Mouse (Mus musculus) adrenal gland, postnatal 4 days (tissue): ENCODE data around the gene Hyal3. TPM values are rescaled to one million over a fixed set of nuclear protein-coding genes. Genes with fewer than 3 reads are reported as not detected.
"Not testable (repeated sequence)": the region's sequence is repeated elsewhere in the genome, so short reads cannot be mapped to it uniquely, and the experiment has no call there.

Source experiments
- DNase-seq, 2 experiments: peaks; one replicate each; pipeline ENCODE4 v3.0.0; 2021 to 2022; ENCODE audit warnings: low spot score in 2 of 2, mixed read lengths in 2 of 2
- total RNA-seq, 2 experiments: library from RNA; stranded (reverse); gene quantifications; 2 replicates each; pipeline ENCODE4 v1.2.3; 2021

Gene Hyal3
- total RNA-seq, 2 experiments from 2014 or later: 2.7 to 2.9 TPM

DNA sequence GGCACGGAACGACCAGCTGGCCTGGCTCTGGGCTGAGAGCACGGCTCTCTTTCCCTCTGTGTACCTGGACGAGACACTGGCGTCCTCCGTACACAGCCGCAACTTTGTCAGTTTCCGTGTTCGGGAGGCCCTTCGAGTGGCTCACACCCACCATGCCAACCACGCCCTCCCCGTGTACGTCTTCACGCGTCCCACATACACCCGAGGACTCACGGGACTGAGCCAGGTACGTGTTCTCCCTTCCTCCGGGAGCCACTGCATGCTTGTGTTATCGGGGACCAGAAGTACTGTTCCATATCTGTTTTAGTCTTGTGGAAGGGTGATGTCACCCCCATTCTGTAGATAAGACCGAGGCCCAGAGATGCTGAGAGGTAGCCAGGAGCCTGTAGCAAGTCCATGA lies 9.8 kb upstream of the Hyal3 start:
- DNase-seq: no peak

DNA sequence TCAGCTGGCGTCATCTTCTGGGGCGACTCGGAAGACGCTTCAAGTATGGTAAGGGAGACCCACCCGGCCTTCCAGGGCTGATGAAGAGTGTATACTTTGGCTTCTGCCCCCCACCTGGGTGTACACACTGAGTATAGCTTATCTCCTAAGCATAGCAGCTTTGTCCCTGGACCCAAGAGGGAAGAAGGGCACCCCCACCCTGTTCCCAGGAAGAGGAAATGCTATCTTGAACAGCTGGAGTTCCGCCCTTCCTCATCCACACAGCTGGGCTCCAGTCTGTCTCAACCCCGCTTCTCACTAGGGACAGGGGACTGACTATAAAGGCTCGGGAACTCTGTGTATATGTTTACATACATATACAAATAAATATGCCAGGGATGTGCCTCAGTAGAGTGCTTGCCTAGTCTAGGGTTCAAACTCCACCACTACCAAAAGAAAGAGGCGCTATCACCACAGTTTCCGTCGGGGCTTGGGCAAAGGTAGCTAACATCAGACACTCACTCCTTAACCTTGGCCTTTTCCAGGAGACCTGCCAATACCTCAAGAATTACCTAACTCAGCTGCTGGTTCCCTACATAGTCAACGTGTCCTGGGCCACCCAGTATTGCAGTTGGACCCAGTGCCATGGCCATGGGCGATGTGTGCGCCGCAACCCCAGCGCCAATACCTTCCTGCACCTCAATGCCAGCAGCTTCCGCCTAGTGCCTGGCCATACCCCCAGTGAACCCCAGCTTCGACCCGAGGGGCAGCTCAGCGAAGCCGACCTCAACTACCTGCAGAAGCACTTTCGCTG lies 8.9 kb upstream of the Hyal3 start:
- DNase-seq: no peak

DNA sequence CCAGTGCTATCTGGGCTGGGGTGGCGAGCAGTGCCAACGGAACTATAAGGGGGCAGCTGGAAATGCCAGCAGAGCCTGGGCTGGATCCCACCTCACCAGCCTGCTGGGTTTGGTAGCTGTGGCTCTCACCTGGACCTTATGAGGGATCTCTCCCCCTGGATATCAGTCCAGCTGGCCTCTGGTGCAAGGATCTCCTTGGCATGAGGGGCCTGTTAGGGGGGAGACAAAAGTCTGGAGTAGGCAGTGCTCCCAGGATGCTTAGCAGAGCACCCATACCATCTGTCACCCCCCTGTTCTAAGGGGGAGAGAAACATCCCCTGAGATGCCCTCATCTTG lies 8.3 kb upstream of the Hyal3 start:
- DNase-seq: no peak

DNA sequence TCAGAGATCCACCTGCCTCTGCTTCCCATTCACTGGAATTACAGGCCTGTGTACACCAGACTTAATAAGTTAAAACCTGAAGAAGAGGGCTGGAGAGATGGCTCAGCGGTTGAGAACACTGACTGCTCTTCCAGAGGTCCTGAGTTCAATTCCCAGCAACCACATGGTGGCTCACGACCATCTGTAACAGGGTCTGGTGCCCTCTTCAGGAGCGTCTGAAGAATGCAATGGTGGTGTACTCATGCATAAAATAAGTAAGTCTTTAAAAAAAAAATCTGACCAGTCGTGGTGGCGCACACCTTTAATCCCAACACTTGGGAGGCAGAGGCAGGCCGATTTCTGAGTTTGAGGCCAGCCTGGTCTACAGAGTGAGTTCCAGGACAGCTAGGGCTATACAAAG lies 6.8 kb upstream of the Hyal3 start:
- not testable (repeated sequence) for DNase-seq

DNA sequence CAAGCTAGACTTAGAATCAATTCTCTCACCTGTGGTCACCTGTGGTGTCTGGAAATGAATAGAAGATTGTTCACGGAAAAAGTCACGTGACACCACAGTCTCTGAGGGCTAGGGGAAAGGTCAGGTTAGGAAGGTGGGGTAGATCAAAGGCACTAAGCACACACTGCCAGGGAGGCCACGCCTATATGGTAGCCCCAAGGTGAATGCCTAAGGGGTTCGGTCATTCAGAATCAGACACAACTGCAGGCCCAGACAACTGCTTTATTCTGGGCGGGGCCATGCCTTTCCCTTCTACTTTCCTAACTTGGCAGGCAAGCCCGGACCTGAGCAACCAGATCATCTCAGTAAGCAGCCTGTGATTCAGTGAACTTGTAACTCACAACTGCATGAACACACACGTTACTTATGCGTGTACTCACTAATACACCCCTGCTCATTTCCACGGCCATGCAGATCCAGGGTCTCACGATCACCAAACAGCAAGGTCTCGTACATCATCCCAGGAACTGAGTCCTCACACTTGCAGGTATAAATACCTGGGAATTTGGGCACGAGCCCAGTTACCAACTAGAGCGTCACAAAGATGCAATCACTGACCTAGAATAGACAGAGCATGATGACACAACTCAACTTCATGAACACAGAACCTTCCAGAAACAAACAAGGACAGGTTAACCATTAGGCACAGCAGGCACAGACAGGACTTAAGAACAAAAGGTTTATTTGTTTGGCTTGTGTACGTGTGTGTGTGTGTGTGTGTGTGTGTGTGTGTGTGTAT lies 4.8 kb upstream of the Hyal3 start:
- no peak for DNase-seq

DNA sequence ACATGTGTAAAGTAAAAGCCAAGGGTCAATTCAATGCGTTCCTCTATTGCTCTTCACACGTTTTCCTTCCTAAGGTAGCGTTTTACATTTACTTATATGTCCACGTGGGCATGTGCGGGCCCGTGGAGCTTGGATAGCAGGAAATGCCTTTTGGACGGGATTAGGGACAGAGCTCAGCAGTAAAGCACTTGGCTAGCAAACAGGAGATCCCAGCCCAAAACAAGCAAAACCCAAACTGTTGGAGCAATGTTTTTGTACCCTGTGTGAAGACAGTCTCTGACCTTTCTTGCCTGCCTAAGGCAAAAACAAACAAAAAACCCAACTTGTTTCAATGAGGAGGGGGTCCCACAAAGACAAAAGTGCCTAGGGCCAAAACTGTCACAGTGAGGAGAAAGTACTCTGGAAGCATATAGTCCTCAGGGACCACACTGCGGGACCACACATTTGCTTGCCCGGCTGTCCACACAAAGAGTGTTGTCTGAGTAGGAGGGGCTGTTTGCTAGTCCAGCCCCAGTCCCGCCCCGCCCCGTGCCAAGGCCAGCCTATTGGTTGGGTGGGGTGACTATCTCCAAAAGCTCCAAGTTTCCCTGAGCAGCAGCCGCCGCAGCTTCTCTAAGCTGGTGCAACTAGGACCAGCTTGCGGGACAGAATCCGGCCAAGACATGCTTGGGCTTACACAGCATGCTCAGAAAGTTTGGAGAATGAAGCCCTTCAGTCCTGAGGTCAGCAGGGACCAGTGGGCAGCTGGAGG lies 4.1 kb upstream of the Hyal3 start, which contains the start of gene Hyal1:
Gene Hyal1, plus strand, starts transcription at position 571 of the 751 bp plus-strand sequence.
- peak; percentile 46 to 75 for DNase-seq

DNA sequence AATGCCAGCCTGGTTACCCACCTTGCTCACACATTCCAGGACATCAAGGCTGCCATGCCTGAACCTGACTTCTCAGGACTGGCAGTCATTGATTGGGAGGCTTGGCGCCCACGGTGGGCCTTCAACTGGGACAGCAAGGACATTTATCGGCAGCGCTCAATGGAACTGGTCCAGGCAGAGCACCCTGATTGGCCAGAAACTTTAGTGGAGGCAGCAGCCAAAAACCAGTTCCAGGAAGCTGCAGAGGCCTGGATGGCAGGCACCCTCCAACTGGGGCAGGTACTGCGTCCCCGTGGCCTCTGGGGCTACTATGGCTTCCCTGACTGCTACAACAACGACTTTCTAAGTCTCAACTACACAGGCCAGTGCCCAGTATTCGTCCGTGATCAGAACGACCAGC lies 2.7 kb upstream of the Hyal3 start:
- DNase-seq: no peak

DNA sequence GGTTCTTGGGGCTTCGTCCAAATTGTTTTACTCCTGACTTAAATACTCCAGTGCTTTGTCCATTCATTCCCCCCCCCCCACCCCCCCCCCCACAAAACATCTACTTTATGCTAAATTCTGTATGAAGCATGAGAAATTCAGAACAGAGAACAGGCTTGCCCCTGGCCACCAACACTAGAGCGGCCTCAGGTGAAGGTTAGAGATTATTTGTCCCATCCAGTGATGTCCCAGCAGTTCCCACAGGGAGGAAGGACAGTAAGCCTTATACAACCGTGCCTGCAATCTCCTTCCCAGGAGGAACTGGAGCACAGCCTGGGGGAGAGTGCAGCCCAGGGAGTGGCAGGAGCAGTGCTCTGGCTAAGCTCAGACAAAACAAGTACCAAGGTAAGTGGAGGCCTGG lies 2.0 kb upstream of the Hyal3 start, which contains the start of gene Naa80:
Gene Naa80, plus strand, starts transcription at position 301 of the 400 bp plus-strand sequence.
- no peak for DNase-seq

DNA sequence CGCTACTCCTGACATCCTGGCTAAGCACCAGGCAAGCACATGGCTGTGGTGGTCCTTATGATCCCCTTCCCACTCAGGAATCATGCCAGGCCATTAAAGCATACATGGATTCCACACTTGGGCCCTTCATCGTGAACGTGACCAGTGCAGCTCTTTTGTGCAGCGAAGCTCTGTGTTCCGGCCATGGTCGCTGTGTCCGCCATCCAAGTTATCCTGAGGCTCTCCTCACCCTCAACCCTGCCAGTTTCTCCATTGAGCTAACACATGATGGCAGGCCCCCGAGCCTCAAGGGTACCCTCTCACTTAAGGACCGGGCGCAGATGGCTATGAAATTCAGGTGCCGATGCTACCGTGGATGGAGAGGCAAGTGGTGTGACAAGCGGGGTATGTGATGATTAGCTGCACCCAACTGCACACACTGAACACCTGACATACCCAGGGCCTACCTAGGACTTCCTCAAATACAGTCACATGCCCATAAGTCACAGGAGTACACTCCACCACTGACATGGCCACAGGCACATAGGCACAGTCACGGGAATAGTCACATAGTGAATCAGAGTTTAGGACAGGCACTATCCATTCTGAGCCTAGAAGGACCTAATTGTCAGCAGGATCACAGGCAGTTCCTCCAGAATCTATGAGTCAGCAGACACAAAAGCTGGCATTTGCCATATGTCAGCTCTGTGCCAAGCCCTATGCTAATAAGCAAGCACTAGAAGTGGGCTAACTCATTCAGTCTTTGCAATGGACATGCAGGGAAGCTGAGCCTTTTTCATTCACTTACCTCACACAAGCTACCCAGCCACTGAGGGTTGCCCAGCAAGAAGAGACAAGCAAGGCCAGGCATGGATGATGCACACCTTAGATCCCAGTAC lies 1.4 kb upstream of the Hyal3 start:
- no peak for DNase-seq

DNA sequence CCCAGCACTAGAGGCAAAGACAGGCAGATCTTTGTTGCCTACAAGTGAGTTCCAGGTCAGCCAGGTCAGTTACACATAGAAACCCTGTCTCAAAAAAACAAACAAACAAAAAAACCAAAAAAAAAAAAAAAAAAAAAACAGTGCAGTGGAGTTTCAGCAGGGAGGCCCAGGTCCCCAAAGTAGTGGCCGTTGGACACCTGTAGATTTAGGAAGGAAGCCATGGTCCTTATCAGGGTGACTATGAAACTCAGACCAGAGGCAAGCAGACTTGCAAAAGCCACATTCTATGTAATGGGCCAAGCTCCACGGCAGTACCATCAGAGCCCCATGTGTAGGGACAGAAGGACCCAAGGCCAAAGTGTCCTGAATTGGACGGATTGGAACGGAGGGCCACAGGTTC lies 966 bp downstream of the Hyal3 start:
- no peak for DNase-seq

DNA sequence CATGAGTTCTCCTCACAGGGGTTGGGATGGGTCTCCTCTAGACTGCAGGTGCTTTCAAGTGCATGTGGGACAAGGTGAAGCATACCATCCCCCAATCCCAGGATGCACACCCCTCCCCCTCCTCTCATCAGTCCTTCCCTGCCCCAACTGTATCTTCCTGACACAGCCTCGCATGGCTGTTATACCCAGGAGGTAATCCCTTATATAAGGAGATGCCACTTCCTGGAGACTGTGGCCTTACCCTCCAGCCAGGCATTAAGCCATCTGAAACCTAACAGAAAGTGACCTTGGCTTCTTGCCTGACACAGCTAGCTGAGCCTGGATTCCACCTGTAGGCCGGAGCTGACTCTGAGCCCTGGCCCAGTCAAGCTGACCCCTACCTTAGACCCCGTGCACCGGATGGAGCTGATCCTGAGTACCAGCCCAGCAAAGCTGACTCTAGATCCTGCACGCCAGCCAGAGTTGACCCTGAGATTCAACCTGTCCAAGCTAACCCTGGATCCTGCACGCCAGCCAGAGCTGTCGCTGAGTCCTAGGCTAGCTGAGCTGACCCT lies 2.0 kb downstream of the Hyal3 start:
- no peak for DNase-seq

DNA sequence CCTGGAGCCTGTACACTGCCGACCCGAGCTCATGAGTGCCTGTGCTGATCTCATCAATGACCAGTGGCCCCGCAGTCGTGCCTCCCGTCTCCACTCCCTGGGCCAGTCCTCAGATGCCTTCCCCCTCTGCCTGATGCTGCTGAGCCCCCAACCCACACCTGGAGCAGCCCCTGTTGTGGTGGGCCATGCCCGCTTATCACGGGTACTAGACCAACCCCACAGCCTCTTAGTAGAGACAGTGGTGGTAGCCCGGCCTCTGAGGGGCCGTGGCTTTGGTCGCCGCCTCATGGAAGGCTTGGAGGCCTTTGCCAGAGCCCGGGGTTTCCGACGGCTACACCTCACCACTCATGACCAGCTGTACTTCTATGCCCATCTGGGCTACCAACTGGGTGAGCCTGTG lies 2.6 kb downstream of the Hyal3 start:
- DNase-seq: no peak

DNA sequence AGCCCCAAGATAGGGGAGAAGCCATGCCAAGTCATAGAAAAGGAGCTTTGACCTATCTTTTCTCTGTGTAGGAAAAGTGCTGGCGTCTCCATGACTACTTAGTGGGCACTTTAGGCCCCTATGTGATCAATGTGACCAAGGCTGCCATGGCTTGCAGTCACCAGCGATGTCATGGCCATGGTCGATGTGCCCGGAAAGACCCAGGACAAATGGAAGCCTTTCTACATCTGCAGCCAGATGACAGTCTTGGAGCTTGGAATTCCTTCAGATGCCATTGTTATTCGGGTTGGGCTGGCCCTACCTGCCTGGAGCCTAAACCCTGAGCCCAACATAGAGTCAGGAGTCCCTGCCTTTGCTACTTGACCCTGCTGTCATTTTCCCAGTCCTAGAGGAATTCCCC lies 5.9 kb downstream of the Hyal3 start:
- no peak for DNase-seq

DNA sequence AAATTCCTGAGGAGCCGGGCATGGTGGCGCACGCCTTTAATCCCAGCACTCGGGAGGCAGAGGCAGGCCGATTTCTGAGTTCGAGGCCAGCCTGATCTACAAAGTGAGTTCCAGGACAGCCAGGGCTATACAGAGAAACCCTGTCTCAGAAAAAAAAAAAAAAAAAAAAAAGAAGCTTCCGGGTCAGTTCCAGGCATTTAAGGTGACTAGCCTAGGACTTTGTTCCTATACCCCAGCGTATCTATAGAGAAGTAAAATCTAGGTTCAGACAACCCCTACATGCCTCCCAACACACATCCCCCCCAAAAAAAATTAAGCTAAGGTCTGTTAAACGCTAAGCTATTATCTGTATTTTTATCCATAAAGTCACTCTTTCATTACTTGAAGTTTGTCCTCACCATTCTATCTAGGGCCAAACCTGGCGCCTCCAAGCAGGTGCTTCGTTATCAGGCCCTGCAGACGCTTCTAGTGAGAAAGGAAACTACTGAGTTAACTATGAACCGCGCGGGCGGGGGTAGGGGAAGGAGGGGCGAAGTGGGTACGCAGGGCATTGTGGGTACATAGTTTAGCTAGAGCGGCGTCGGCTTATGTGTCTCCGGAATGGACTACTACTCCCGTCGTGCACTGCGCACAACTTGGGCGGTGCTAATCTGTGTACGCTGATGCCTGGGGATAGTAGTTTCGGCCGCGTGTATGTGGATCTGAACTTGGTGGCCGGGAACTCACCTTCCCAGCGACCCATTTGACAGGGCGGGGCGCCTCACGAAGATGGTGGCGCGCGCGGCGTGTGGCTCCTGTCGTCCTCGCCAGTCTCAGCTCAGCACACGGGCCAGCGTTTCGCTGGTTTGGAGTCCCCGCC lies 6.6 kb downstream of the Hyal3 start, which contains the start of gene Ifrd2:
Gene Ifrd2, plus strand, starts transcription at position 669 of the 859 bp plus-strand sequence.
- DNase-seq: peak; percentile 67 to 92

DNA sequence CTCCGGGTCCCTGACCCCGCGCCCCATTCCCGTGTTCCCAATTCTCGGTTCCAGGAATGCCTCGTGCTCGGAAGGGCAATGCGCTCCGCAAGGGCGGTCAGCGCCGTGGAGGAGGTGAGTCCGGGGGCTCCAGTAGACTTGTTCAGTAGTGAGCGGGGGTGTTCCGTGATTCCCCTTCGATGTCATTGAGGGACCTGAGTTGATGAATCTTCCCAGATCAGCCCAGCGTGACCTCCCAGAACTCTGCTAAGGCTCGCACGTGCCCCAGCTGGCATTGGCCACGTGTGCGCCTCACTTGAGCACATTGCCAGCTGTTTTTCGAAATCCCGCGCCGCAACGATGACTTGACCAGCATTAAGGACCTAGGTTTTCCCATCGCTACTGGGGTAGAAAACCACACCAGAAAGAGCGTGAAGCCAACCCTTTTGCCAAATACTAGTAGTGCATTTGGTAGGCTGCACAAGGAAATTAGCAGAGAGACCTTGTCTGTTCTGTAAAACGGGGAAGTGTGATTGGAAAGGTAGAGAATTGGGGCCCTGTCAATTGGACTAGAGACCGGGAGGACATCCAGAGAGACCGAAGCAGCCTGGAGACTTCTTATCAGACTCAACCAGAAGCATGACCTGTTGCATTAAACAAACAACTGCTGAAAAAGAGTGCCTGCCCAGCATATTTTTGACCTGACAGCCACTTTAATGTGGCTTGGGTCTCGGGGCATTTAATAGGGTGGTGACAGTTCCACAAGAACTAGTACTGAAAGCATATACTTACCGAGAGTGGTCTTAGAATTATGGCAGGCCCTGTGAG lies 7.4 kb downstream of the Hyal3 start:
- DNase-seq: no peak

DNA sequence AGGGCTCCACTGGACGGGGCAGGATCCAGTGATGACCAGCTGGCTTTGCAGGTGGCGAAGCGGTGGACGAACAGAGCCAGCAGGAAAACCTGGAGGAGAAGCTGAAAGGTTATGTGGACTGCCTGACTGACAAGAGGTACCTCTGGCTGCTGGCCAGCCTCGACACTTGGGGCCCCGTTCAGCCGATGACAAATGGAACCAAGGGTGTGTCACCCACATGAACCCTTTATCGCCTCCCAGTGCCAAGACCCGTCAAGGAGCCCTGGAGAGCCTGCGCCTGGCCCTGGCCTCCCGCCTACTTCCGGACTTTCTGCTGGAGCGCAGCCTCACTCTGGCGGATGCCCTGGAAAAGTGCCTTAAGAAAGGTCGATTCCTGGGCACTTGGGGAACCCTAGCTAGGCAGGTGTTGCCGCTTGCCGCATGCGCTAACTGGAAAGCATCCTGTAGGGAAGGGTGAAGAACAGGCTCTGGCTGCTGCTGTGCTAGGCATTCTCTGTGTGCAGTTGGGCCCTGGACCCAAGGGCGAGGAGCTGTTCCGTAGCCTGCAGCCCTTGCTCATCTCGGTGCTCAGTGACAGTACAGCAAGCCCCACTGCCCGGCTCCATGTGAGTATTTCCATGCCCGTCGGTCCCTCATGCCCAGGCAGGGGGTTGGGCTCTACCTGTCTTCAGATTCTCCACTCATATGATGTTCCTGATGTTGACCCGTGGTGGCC lies 9.6 kb downstream of the Hyal3 start:
- no peak for DNase-seq

DNA sequence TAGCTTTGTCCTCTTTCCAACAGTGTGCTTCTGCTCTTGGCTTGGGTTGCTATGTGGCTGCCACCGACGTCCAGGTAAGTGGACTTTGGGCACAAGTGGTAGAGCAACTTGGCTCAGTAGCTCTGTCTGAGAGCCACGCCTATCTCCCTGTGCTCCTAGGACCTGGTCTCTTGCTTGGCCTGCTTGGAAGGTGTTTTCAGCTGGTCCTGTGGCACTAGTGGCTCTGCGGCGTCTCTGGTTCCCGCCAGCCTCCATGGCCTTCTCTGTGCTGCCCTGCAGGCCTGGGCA lies 10.1 kb downstream of the Hyal3 start:
- DNase-seq: no peak
